Mouse (Mus musculus) bone marrow, adult 2 months (tissue): Measurements from ENCODE around the gene Cep128.

Experiments used
- CTCF ChIP-seq: fragments of 200-500 bp; IDR thresholded peaks from 2 replicates; pipeline ENCODE4 v1.5.1; 2011; ENCODE audit warnings: low read length, control low read depth; ENCODE audit not compliant: control insufficient read depth, insufficient read depth
- POLR2A ChIP-seq: fragments of 200-500 bp; IDR thresholded peaks from 2 replicates; pipeline ENCODE4 v1.6.1; 2011; ENCODE audit warnings: low read depth, mild to moderate bottlenecking, control low read depth, low read length, borderline replicate concordance; ENCODE audit not compliant: control insufficient read depth

DNA sequence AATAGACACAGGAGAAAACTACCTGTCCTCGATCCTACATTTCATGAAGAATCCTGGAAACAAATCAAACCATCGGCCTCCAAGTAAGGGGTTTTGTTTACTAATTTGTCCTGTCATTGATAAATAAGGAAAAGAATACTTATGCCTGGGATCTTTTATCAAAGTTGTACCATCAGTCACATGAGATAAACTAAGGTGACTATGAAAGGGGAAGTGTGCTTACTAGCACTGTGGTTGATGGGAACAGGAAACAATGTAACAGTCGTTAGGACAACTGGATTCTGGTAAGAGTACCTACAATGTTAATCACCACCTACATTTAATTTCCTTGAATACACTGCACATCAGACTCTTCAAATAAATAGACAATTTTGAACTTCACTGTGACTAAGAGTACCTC, 15.0 kb downstream of the Cep128 start:
- TF ChIP-seq CTCF = no peak
- TF ChIP-seq POLR2A = no peak
